Mouse (Mus musculus) erythroid progenitor cell, adult 5-6 weeks (primary cell): ENCODE results near the gene Tcl1b1. TPM values are rescaled to one million over a fixed set of nuclear protein-coding genes. Genes with fewer than 3 reads are reported as not detected.
"Not testable (repeated sequence)": the region's sequence is repeated elsewhere in the genome, so short reads cannot be mapped to it uniquely, and the experiment has no call there.

Experiments
- ATAC-seq: replicated peaks from 2 replicates; pipeline ENCODE4 v1.8.0; 2016; ENCODE audit warnings: moderate number of reproducible peaks, mild to moderate bottlenecking, moderate TSS enrichment, inconsistent platforms; ENCODE audit not compliant: poor library complexity, low FRiP score, severe bottlenecking
- total RNA-seq, 2 experiments: library from RNA; stranded (forward) in 1 of 2; stranded (reverse) in 1 of 2; fragments of 150-400 nt in 1 of 2; fragments of 186-747, 209-891 nt in 1 of 2; gene quantifications; 2 replicates each; pipeline versions ENCODE4 v1.2.3 to v1.2.4; 2015 to 2017; ENCODE audit warnings: low replicate concordance in 2 of 2

Gene Tcl1b1
- total RNA-seq (2015; ENCODE audit: low replicate concordance) (not detected in 2 replicates), total RNA-seq (2017; ENCODE audit: low replicate concordance) (not detected in 2 replicates)

GRCm38 (mm10) chr12:105159390-105159789 lies at the start of gene Tcl1b1:
Gene Tcl1b1, plus strand, starts transcription at chr12:105159690.
- ATAC-seq = no peak

GRCm38 (mm10) chr12:105109812-105110211 lies 49.7 kb upstream of the Tcl1b1 start:
- no peak for ATAC-seq

GRCm38 (mm10) chr12:105112321-105112988 lies 47.0 kb upstream of the Tcl1b1 start:
- ATAC-seq = no peak

GRCm38 (mm10) chr12:105116648-105117047 lies 42.8 kb upstream of the Tcl1b1 start:
- no peak for ATAC-seq

- ATAC-seq = no peak
These were observed 34.1 kb upstream of the Tcl1b1 start for GRCm38 (mm10) chr12:105125362-105125761.

- ATAC-seq = no peak
These were observed 33.0 kb upstream of the Tcl1b1 start for GRCm38 (mm10) chr12:105126516-105126915.

GRCm38 (mm10) chr12:105127607-105128006 lies 31.9 kb upstream of the Tcl1b1 start:
- ATAC-seq = no peak

GRCm38 (mm10) chr12:105129494-105130205 lies 29.8 kb upstream of the Tcl1b1 start:
- ATAC-seq = peak; percentile 57

GRCm38 (mm10) chr12:105134167-105134566 lies 25.3 kb upstream of the Tcl1b1 start:
- not testable (repeated sequence) for ATAC-seq

- ATAC-seq = not testable (repeated sequence)
These were observed 24.7 kb upstream of the Tcl1b1 start for GRCm38 (mm10) chr12:105134826-105135225.

GRCm38 (mm10) chr12:105137729-105138128 lies 21.8 kb upstream of the Tcl1b1 start:
- ATAC-seq = not testable (repeated sequence)

- no peak for ATAC-seq
These were observed 16.4 kb upstream of the Tcl1b1 start for GRCm38 (mm10) chr12:105143096-105143495.

- ATAC-seq = 0 out of 2 replicates have a peak, but pooled peaks have one; percentile 39
These were observed 14.6 kb upstream of the Tcl1b1 start for GRCm38 (mm10) chr12:105144928-105145327.

- ATAC-seq = no peak
These were observed 13.8 kb upstream of the Tcl1b1 start, which contains the start of gene Tcl1b2 for GRCm38 (mm10) chr12:105145714-105146113. Gene Tcl1b2, plus strand, starts transcription at chr12:105146014.

GRCm38 (mm10) chr12:105155286-105155685 lies 4.2 kb upstream of the Tcl1b1 start:
- not testable (repeated sequence) for ATAC-seq

- ATAC-seq = no peak
These were observed 648 bp upstream of the Tcl1b1 start for GRCm38 (mm10) chr12:105158842-105159241.

- ATAC-seq = no peak
These were observed 7.2 kb downstream of the Tcl1b1 start for GRCm38 (mm10) chr12:105166734-105167133.

GRCm38 (mm10) chr12:105173366-105173765 lies 13.9 kb downstream of the Tcl1b1 start:
- ATAC-seq = no peak

- peak; percentile 65 for ATAC-seq
These were observed 14.8 kb downstream of the Tcl1b1 start for GRCm38 (mm10) chr12:105174318-105174717.

GRCm38 (mm10) chr12:105176044-105176443 lies 16.6 kb downstream of the Tcl1b1 start, which contains the start of gene Tcl1b5:
Gene Tcl1b5, plus strand, starts transcription at chr12:105176344.
- ATAC-seq = not testable (repeated sequence)
